Mouse (Mus musculus): Measurements from ENCODE around the gene Ppp1r14b. TPM values are rescaled to one million over a fixed set of nuclear protein-coding genes. Genes with fewer than 3 reads are reported as not detected.
"Not testable (repeated sequence)": the region's sequence is repeated elsewhere in the genome, so short reads cannot be mapped to it uniquely, and the experiment has no call there.

Gene Ppp1r14b
- total and polyA plus RNA-seq, 2 experiments from 2014 or later, result 201 to 226 TPM

DNA sequence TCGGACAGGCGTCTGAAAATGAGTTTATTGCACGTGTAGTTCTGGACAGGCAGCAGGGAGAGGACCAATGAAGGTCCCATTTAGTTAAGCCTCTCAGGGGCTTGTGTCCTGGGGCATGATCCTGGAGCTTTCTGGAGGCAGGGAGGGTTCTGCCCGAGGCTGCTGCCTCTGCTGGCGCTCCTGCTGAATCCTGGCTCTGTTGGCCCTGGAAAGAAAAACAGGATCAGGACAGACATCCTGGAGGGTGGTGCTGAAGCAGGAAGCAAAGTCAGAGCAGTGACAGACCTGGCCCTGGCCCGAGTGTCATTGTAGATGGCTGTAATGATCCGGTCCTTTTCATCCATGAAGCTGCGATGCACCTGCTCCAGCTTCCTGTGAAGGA is 13.1 kb downstream of the Ppp1r14b start:
- H3K4me1 ChIP-seq (ENCODE audit: insufficient read depth), result peaks cover 9% of the 10 kb centered on the region; the same call in 1 of the 2 replicates
- no peak for TF ChIP-seq CTCF (IDR thresholded peaks at IDR 0.05; ENCODE audit: low read depth)
- DNase-seq (no peak), ATAC-seq (no peak)
- peaks cover 15% of the 10 kb centered on the region for H3K36me3 ChIP-seq (ENCODE audit: insufficient read depth)
- peak overlapping the region; percentile 82 for H3K4me3 ChIP-seq (ENCODE audit: low read depth, low read length)
- peak overlapping the region; percentile 71 for H3K27ac ChIP-seq (ENCODE audit: low read depth, low read length)
- peak overlapping the region; percentile 74 for H3K9ac ChIP-seq
- no peaks in the 10 kb centered on the region for H3K27me3 ChIP-seq (ENCODE audit: insufficient read depth, low read length)
- H3K4me2 ChIP-seq (ENCODE audit: low read depth), result peak overlapping the region; percentile 81
- H3K9me3 ChIP-seq (ENCODE audit: low read length), result no peaks in the 10 kb centered on the region
- WGBS, result 5% methylated on average over 8 of the region's 8 CpGs

DNA sequence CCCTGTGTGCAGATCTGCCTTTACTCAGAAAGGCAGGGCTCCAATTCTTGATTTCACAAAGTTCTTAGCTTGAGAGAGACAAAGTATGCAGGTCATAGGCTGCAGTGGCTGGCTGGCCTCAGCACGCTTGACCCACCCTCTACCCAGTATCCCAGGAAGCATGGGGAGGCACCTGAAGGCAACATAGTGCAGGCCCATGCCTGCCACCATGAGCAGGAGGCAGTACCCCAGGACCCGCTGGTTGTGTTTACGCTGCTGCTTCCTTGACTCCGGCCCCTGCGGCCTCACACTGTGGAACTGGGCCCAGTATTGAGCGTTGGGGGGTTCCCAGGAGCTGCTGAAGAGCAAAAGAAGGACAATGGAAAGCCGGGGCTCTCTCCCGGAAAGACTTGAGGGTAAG is 14.5 kb downstream of the Ppp1r14b start:
- Histone ChIP-seq H3K9ac (no peak overlapping the region), H3K36me3 (ENCODE audit: insufficient read depth) (peaks cover 7% of the 10 kb centered on the region), H3K4me1 (ENCODE audit: insufficient read depth) (peaks cover 12% of the 10 kb centered on the region; the same call in 1 of the 2 replicates), H3K4me2 (ENCODE audit: low read depth) (no peak overlapping the region), H3K4me3 (ENCODE audit: low read depth, low read length) (no peak overlapping the region), H3K9me3 (ENCODE audit: low read length) (no peaks in the 10 kb centered on the region), H3K27ac (ENCODE audit: low read depth, low read length) (no peak overlapping the region), H3K27me3 (ENCODE audit: insufficient read depth, low read length) (no peaks in the 10 kb centered on the region)
- ATAC-seq, result no peak
- DNase-seq, result no peak
- no peak for TF ChIP-seq CTCF (IDR thresholded peaks at IDR 0.05; ENCODE audit: low read depth)
- 80% methylated on average over 8 of the region's 8 CpGs for WGBS

DNA sequence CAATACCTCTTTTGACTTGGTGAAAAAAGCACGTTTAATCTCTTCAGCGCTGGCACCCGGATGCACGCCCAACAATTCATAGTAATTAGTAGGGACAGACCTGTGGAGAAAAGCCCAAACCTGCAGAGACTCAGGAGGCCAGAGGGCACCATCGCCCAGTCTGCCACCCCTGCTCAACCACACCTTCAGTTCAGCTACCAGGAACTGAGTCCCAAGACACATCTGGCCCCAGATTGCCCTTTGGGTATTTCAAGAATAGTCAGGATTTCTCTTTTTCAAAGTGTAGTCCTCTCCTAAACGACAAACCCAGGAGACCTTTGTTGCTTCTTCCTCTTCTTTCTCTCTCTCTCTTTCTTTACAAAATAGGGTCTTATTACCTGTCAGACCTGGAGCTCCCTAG is 15.9 kb downstream of the Ppp1r14b start:
- ATAC-seq (no peak), DNase-seq (no peak)
- Histone ChIP-seq H3K4me2 (ENCODE audit: low read depth) (no peak overlapping the region), H3K4me1 (ENCODE audit: insufficient read depth) (peaks cover 19% of the 10 kb centered on the region), H3K4me3 (ENCODE audit: low read depth, low read length) (no peak overlapping the region), H3K9ac (no peak overlapping the region), H3K27me3 (ENCODE audit: insufficient read depth, low read length) (no peaks in the 10 kb centered on the region), H3K9me3 (ENCODE audit: low read length) (no peaks in the 10 kb centered on the region), H3K36me3 (ENCODE audit: insufficient read depth) (no peaks in the 10 kb centered on the region), H3K27ac (ENCODE audit: low read depth, low read length) (no peak overlapping the region)
- 88% methylated on average over 6 of the region's 6 CpGs for WGBS
- no peak for TF ChIP-seq CTCF (IDR thresholded peaks at IDR 0.05; ENCODE audit: low read depth)

DNA sequence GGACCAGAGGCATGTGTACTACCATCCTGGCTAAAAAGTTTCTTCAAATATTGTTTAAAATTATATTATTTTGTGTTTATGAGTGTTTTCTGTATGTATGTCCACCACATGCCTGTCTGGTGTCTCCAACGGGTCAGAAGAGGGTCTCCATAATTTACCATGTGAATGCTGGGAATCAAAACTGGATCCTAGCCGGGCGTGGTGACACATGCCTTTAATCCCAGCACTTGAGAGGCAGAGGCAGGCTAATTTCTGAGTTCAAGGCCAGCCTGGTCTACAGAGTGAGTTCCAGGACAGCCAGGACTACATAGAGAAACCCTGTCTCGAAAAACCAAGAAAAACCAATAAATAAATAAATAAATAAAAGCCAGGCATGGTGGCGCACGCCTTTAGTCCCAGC is 16.4 kb downstream of the Ppp1r14b start:
- H3K9ac ChIP-seq; H3K4me2 ChIP-seq (ENCODE audit: low read depth); H3K9me3 ChIP-seq (ENCODE audit: low read length); H3K4me3 ChIP-seq (ENCODE audit: low read depth, low read length); H3K27me3 ChIP-seq (ENCODE audit: insufficient read depth, low read length); ATAC-seq; DNase-seq; H3K27ac ChIP-seq (ENCODE audit: low read depth, low read length); H3K36me3 ChIP-seq (ENCODE audit: insufficient read depth): not testable (repeated sequence)
- peaks cover 16% of the 10 kb centered on the region for H3K4me1 ChIP-seq (ENCODE audit: insufficient read depth)
- 96% methylated on average over 6 of the region's 6 CpGs for WGBS

DNA sequence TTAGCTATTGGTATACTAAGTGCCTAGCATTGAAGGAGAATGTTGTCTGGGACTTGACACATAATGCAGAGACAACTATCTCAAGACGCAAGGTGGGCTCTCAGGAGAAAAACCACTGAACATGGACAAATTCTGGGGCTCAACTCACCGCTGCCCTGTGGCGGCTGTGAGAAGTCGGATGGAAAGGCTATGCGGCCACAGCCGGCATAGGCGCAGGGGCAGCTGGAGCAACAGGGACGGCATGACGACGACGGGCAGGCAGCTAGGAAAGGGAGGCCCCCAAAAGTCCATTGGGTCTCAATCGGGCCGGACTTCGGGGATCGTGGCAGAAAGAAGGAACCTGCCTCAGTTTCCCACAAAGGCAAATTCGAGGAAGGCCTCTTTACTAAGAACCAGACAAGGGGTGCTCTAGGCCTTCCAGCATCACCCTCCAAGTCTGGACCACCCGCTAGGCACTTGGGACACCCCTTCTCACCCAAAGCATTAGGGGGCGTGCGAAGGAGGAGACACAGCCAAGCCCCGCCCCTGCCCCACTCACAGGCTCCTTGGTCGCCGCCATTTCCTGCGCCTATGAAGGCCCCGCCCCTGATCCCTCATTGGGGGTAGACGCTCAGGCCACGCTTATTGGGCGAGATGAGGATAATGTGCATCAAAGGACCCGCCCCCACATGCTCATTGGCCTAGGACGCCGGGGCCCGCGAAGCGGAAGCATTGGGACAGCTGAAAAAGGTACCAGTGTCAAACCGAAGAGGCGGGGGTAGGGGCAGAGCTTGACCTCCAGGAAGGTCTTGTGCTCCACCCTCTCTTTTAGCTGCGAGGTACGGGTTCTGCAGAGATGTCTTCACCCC is 17.5 kb downstream of the Ppp1r14b start, which contains the start of gene Dnajc4:
Gene Dnajc4, minus strand, starts transcription at position 562 of the 848 bp plus-strand sequence.
- no peaks in the 10 kb centered on the region for H3K27me3 ChIP-seq (ENCODE audit: insufficient read depth, low read length)
- 1% methylated on average over 37 of the region's 37 CpGs for WGBS
- DNase-seq (peak; percentile 96), ATAC-seq (peak; percentile 97)
- H3K4me3 ChIP-seq (ENCODE audit: low read depth, low read length), result peak within 1 kb of the TSS; percentile 52
- H3K4me1 ChIP-seq (ENCODE audit: insufficient read depth), result peaks cover 18% of the 10 kb centered on the region
- H3K9me3 ChIP-seq (ENCODE audit: low read length), result no peaks in the 10 kb centered on the region
- no peaks in the 10 kb centered on the region for H3K36me3 ChIP-seq (ENCODE audit: insufficient read depth)
- H3K27ac ChIP-seq (ENCODE audit: low read depth, low read length), result 0 out of 2 replicates have a peak within 1 kb of the TSS, but pooled peaks have one; percentile 17
- TF ChIP-seq CTCF (IDR thresholded peaks at IDR 0.05; ENCODE audit: low read depth), result no peak
- H3K9ac ChIP-seq, result peak within 1 kb of the TSS; percentile 55
- H3K4me2 ChIP-seq (ENCODE audit: low read depth), result peak within 1 kb of the TSS; percentile 96

DNA sequence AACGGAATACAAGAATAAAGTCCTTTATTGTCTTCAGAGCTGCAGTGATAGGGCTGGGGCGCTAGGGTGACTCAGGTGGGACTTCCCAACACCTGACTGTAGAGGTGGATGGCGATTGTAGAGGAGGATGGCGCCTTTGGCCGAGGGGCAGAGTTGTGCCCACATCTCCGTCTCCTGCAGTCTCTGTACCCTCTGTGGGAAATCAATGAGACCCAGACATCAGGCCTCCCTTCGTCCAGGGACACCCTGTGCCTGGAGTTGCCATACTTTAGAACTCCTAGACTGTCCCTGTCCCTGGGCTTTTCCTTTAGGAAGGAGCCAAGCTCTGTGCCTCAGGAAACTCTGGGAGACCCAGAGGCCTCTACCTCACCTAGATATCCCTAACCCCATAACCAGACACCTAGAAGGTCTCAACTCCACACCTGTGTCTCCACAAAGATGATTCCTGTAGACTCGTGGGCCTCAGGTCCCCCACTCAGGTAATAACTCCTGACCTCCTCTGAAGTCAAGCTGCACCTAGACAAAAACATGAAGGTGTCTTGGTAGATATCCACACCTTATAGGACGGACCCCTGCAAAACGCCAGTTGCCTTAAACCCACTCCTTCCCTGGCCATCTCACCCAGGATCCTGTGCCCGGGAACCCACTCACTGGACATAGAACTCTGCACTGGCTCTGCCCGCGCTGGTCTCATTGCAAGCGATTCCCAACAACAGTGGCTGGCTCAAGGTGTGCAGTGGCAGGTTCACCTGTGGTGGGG is 18.4 kb downstream of the Ppp1r14b start:
- H3K4me1 ChIP-seq (ENCODE audit: insufficient read depth), result peaks cover 18% of the 10 kb centered on the region
- TF ChIP-seq CTCF (IDR thresholded peaks at IDR 0.05; ENCODE audit: low read depth), result peak; percentile 11; the same call in 1 of the 2 replicates
- no peak overlapping the region for H3K27ac ChIP-seq (ENCODE audit: low read depth, low read length)
- WGBS, result 57% methylated on average over 14 of the region's 14 CpGs
- no peaks in the 10 kb centered on the region for H3K27me3 ChIP-seq (ENCODE audit: insufficient read depth, low read length)
- peaks cover under 1% of the 10 kb centered on the region; the same call in 1 of the 2 replicates for H3K36me3 ChIP-seq (ENCODE audit: insufficient read depth)
- peak overlapping the region; percentile 51 for H3K9ac ChIP-seq
- H3K4me2 ChIP-seq (ENCODE audit: low read depth), result peak overlapping the region; percentile 96
- ATAC-seq (no peak), DNase-seq (no peak)
- H3K9me3 ChIP-seq (ENCODE audit: low read length), result no peaks in the 10 kb centered on the region
- H3K4me3 ChIP-seq (ENCODE audit: low read depth, low read length), result peak overlapping the region; percentile 52

DNA sequence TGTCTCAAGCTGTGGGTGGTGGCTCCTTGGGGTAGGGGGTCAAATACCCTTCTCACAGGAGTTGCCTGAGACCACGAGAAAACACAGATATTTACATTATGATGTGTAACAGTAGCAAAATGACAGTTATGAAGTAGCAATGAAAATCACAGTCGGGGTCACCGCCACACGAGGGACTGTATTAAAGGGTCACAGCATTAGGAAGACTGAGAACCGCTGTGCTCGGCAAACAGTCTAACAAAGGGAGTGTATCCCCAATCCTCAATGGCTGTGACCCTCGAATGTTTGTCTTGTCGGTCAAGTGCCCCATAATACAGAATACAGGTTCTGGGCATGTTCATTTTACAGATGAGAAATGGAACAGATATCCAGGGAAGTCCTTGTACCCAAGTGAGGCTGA is 19.2 kb downstream of the Ppp1r14b start:
- H3K36me3 ChIP-seq (ENCODE audit: insufficient read depth), result peaks cover 8% of the 10 kb centered on the region; the same call in 1 of the 2 replicates
- no peak overlapping the region for H3K4me2 ChIP-seq (ENCODE audit: low read depth)
- no peak overlapping the region for H3K4me3 ChIP-seq (ENCODE audit: low read depth, low read length)
- DNase-seq (no peak), ATAC-seq (no peak)
- no peak overlapping the region for H3K9ac ChIP-seq
- no peak overlapping the region for H3K27ac ChIP-seq (ENCODE audit: low read depth, low read length)
- H3K27me3 ChIP-seq (ENCODE audit: insufficient read depth, low read length), result no peaks in the 10 kb centered on the region
- H3K4me1 ChIP-seq (ENCODE audit: insufficient read depth), result peaks cover 18% of the 10 kb centered on the region
- WGBS, result 88% methylated on average over 8 of the region's 8 CpGs
- no peak for TF ChIP-seq CTCF (IDR thresholded peaks at IDR 0.05; ENCODE audit: low read depth)
- no peaks in the 10 kb centered on the region for H3K9me3 ChIP-seq (ENCODE audit: low read length)
